Mouse (Mus musculus): ENCODE results near the gene Aplf.

Aplf gene

DNA sequence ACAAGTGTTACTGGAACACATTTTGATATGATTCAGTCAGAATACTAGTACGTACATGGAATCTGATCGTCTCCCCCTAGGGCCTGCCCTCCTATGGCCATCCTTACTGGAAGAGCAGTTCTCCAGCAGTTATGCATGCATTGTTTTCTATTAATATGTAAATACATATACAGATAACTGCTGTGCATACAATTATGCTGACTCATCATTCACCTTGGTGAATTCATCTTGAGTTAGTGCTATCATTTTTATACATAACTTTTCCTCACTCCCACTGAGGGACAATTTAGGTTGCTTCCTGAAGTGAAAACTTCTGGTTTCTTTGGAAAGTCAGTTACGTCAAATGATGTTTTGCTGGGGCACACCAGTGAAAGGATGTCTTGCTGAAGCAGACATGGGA is 48.8 kb downstream of the Aplf start:
- no peak for DNase-seq (ENCODE audit: low read depth)

DNA sequence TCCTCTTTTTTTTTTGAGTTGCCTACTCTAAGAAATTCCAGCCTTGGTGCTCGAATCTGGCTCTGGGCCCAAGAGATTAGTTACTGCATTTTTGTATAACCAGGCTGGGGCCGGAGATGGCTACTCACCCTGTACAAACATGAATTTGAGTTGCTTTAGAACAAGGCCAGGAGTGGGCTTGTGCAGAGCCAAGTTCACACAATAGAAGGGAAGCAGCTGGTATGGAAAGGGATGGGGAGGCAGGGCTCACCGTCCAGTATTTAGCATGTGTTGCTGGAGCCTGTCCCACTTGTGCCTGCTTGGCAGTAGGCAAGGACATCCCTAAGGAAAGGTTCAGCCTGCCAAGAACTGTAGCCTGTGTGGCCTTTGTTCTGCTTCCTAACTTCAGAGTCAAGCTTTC is 50.7 kb downstream of the Aplf start:
- no peak for DNase-seq (ENCODE audit: low read depth)

DNA sequence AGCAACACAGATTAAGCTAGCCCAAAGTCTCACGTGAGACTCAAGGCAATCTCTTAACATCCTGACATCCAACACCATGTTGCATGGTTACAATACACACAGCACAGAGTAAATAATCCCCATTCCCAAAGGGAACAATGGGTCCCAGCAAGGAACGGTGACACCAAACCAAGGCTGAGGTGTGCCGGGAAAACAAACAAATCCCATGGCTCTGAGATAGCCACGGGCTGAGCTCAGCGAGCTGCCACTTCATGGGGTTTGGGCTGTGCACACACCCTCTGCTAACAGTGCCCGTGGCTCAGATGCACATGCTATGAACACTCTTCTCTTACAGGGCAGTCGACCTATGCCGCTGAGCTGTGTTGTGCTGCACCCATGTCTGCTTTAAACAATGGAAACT is 54.0 kb downstream of the Aplf start:
- no peak for DNase-seq (ENCODE audit: low read depth)

DNA sequence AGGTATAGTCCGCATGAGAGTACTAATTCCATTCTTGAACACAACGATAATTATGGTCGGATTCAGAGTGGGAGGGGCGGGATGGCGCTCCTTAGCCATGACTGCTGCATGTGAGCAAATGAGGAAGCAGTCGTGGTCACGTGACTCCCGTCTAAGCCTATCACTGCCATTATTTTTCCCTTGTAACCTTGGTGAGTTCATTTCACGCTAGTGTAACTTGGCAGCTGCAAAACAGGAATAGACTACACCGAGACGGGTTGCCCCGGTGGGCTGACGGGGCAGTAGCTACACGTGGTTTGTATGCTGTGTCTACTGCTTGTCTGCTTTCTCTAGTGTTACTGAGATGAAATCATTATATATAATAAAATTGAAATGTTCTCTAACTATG is 56.3 kb downstream of the Aplf start:
- DNase-seq (ENCODE audit: low read depth) = no peak

DNA sequence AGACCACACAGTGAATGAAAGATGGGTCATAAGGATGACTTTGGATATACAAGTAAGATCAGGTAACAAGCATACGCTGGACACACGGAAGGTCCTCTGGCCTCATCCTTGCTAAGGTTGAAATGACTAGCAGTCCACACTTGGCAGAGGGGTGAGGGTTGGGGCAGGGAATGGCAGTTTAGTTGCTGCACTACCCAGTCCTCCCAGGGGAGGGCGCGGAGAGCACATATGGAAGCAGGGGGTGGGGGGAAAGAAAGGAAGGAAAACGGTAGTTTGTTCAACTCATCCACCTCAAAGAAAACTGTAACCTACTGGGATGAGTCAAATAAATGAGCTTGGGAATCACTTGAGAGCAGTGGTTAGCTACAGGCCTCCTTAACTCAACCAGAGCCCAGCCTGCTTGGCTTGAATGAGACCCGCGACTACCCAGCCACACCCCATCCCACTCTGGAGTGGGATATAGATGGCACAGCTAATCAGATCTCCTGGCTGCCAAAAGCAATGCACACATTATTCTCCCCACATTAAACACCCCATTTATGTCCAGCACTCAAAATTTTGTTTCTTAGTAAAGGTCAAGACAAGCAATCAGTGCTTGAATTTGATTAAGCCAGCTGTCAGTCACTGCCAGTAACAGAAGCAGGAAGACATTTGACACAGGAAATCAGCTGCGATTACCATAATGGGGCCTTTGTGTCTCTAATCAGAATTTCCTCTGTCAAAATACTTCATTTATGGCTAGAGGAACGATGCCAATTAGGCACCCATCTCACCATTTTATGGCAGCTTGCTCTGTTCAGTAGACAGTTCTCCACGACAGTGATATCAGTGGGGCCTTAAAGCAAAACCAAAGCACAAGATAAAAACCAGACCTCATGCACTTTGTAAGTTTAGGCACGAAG is 56.9 kb downstream of the Aplf start:
- DNase-seq (ENCODE audit: low read depth) = no peak

DNA sequence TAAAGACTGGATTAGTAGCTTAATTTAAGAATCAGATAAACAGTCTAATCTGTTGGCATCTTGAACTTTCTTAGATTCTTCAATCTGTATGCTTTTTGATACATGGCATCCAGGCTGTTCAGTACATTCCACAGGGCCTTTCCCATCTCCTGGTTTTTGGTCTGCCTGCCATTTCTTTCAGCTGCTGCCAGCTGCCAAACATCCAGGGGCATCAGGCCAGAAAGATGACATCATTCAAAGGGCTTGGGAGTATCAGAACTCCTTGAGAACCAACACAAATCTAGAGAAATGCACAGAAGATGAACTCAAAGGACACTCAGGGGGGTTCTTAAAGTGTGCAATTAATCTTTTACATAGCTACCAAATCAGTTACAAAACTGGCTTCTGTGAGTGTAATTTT is 72.2 kb downstream of the Aplf start:
- DNase-seq (ENCODE audit: low read depth) = no peak

DNA sequence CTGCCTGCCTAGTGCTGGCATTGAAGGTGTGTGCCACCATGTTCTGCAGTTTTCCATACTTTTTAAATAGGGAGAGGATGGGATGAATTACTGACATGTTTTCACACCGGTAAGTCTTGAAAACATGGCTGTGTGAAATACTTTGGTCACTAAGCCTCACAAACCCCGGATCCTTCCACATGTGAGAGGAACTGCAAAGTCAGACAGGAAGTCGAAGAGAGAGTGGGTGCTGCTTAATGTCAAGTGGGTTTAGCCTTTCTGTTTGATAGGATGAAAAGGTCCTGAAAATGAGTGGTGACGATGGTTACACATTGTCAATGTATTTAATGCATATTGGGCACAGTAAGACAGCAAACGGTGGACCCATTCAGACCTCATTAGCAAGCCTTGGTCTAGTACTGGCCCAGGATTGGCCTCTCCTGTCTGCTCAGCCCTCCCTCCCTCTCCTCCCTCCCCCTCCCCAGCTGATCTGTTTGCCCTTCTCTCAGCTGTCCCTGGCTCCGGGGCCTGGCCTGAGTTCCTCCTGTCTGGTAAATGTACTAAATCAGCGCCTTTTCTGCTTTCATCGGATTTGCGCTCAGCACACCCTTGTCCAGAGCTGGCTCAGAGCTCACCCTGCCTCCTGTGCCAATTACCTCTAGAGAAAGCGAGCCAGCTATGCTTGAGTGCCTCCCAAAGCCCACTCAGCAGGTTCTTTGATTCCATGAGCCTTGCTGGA is 74.7 kb downstream of the Aplf start:
- no peak for DNase-seq (ENCODE audit: low read depth)

DNA sequence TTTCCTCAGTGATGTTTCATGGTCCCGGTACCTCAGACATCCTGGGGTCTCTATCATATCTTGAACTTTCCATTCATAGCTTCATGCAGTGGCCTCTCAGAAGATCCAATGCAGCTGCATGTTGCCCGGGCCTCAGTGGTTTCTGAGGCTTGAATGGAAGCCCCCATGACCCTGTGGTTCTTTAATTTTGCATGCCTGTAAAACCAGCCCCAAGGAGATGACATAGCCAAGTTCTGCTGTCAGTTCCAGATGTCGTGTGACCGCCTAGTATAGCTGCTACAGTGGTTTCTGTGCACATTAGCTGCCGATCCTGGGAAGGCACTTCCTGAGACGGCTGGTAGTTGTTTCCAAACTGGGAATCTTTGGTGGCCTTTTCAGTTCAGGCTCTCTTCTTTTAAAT is 77.8 kb downstream of the Aplf start:
- DNase-seq (ENCODE audit: low read depth) = no peak

DNA sequence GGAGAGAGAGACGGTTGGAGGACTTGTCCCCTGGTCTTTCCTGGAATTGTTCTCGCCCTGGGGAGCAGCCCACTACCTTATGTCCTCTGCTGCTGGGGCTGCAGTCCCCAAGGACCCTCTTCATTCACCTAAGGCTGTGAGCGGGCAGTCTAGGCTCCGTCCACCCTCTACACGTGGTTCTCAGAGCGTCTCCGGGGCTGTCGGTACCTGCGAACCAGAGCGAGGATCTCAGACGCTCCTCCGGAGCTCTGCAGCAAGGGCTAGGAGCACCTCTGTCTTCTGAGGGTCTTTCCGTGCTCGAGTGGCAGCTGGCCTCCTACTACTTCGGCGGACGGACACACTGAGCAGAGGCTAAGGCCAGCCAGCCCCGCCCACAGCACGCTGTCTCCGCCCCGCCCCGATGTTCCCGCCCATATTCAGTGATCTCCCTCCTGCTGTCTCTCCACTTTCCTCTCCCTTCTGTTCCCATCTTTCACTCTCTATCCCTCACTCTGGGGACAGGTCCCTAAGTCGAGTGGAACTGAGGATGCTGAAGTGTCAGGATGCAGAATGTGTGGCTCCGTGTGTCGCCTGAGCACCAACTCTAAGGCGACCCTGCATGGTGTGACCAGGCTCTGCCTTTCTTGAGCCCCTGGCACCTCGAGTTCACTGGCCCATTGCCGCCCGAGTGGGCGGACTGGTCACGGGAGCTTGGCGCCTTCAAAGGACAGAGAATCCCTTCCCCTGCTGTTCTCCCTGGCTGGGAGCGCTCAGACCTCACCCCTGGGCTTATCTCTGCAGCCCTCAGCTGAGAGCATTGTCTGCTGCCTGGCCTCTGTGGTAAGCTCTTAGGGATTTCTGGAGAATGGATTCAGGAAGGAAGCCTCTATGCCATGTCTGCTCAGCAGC is 81.4 kb downstream of the Aplf start, which contains the start of gene Prokr1:
Gene Prokr1 (minus strand): TSS at position 350 of the 888 bp plus-strand sequence.
- no peak for DNase-seq (ENCODE audit: low read depth)

DNA sequence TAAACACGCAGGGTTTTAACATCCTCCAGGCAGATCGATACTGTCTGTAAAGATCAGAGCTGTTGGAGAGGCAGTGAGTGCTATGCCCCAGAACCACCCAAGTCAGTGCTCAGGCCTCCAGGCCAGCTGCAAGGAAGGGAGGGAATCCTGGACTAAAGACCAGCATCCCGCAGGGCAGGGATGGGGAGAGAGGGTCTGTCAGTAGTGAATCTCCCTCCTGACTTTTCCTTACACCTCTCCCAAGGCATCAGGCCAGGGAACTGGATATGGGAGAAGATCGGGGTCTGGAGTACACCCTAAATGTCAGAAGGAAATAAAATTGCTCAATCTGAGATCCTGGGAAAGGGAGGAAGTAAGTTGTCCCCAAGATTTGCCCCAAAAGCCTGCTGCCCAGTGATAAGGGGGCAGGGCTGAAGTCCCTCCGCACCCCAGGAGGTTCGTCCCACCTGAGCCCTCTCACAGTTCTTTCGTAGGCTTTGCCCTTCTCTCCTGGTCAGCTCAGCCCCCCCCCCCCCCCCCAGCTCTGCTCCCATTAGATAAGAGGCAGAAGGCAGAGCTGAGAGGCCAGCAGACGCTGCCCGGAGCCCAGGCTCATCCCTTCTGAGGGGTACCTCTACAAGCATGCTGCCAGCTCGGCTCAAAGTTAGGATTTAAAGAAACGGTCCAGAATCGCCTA is 82.1 kb downstream of the Aplf start:
- no peak for DNase-seq (ENCODE audit: low read depth)

DNA sequence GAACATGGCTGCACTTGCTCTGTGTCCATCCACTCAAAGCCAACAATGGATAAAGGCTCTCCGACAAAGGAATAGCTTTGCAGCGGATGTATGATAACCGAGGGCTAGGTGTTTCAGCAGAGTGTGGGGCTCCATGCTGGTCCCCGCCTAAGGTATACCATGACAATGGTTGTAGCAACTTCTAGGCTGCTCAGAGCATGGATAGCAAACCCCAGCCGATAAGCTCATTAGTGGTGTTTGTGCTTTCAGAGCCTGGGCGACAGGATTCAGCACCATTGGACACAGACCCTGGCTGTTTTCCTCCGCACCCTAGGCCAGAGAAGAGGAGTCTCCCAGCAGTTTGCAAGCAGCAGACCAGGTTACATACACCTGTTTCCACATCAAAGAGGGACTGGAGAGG is 88.0 kb downstream of the Aplf start:
- DNase-seq (ENCODE audit: low read depth) = no peak

DNA sequence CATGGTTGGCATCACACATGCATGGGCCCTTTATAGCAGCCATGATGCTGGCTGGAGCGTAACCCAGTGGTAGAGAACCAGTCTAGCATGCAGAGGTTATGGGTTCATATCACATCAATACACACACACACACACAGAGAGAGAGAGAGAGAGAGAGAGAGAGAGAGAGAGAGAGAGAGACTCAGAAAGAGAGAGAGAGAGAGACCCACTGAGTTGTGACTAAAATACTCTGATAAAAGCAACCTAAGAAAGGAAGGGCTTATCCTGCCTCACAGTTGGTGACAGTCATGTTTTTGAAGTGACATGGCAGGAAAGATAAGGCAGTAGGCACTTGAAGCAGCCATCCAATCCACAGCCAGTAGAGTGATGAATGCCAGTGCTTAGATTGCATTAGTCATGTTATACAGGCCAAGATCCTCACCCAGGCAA is 88.8 kb downstream of the Aplf start:
- peak; percentile 39 for DNase-seq (ENCODE audit: low read depth)

DNA sequence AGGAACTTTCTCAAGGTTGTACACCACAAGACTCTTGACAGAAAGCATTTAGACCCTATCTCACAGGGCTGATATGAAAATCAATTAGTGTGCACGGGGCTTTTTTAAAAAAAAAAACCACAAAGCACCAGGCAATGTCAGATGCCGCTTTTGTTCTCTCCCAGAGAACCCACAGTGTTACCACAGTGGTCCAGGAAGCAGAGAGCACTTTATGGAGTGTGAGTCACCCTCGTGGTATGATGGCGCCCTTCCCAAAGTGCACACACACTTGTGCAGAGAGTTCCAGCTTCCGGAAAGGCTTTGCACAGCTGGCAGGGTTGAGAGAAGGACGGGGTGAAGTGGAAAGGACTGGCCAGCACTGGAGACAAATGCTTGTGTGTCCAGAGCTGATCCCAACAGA is 89.5 kb downstream of the Aplf start:
- no peak for DNase-seq (ENCODE audit: low read depth)

DNA sequence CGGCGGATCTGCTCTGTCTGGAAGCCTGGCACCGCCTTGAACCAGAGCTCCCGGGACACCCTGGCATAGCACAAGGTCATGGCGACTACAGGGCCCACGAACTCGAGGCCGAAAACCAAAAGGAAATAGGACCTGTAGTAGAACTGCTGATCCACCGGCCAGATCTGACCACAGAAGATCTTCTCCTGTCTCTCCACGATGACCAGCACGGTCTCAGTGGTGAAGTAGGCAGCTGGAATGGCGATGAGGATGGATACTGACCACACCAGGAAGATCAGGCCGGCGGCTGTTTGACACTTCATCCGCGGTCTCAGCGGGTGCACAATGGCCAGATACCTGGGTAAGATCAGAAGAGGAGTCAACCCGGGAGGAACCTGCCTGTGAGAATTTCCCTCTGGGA is 90.4 kb downstream of the Aplf start:
- DNase-seq (ENCODE audit: low read depth) = no peak

DNA sequence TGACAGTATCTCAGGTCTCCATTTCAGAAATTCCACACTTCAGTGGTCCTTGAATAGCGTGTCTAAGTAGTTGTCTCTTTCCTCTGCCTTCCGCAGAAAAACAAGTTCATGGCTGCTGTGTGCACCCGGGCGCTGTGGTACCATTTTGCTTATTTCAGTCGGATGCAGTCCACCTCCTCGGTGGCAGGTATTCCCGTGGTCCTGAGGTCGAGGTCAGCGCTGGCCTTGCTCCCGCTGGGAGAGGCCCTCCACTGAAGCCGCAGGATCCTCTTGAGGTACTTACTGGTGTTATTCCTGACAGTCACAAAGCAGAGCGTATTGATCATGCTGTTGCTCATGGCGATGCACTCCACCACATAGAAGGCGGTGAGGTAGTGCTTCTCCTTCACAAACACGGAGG is 90.9 kb downstream of the Aplf start:
- no peak for DNase-seq (ENCODE audit: low read depth)
